Mouse (Mus musculus) right cerebral cortex, postnatal 4 days (tissue): ENCODE results near the gene Ybx1.

Experiments used
- DNase-seq: peaks from one replicate; pipeline ENCODE4 v3.0.0-alpha.2; 2022

Ybx1 gene

DNA sequence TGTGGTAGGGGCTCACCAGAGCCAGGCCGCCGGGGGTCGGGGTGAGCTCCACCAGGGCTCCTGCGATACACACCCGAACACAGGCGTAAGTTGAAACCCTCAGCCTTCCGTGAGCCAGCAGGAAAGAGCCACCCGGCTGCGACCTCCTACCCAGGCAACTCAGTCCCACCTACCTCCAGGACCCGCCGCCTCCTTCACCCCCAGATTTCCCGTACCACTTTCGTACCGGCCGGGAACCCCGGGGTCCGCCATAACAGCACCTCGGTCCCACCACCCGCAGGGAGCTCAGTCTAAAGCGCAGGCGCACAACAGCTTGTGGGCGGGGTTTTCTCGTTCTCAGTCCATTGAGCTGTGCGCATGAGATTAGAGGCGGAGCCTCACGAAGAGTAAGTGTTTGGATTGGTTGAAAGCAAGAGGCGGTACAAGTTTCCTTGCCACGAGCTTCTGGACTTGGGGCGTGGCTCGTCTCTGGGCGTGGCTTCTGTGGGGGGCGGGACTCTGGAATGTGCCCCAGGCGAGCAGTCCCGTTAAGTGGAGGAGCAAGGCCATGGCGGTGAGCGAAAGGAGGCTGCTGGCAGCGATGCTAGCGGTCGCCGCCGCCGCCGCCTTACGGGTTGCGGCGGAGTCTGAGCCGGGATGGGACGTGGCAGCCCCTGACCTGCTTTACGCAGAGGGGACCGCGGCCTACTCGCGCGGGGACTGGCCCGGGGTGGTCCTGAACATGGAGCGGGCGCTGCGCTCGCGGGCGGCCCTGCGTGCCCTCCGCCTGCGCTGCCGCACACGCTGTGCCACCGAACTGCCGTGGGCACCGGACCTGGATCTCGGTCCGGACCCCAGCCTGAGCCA lies 61.8 kb downstream of the Ybx1 start, which contains the start of the genes AU022252 and P3h1:
Gene AU022252 (minus strand): TSS at position 303 of the 846 bp plus-strand sequence.
Gene P3h1 (plus strand): TSS at position 506 of the 846 bp plus-strand sequence.
- peak; percentile 98 for DNase-seq
